Mouse (Mus musculus) limb, embryonic 12.5 days (tissue): ENCODE measurements at regions not wholly inside any gene's neighbourhood (a gene's known extent, or its start where the extent isn't known, plus 50 kb on each side); places are given as distances from the start of the nearest gene placed in this dataset.

Experiments used
- ATAC-seq: fragments of 200-750 bp; cut with Nextera tagmentation; 2 replicates; pipeline ENCODE4 v1.8.0; 2017; ENCODE audit warnings: low read depth, moderate TSS enrichment; ENCODE audit not compliant: insufficient number of reproducible peaks, insufficient read depth, low FRiP score, low TSS enrichment
- H3K27ac ChIP-seq: fragments of 300-500 bp; sonication (generic); 2 replicates; pipeline ENCODE4 v1.5.1; 2016; ENCODE audit warnings: mild to moderate bottlenecking, moderate library complexity
- H3K27me3 ChIP-seq: fragments of 300-500 bp; sonication (generic); 2 replicates; pipeline ENCODE4 v1.6.1; 2016; ENCODE audit warnings: mild to moderate bottlenecking, moderate library complexity
- H3K36me3 ChIP-seq: fragments of 300-500 bp; sonication (generic); 2 replicates; pipeline ENCODE4 v1.6.1; 2016; ENCODE audit warnings: mild to moderate bottlenecking, moderate library complexity
- H3K4me1 ChIP-seq: fragments of 300-500 bp; sonication (generic); replicated peaks from 2 replicates; pipeline ENCODE4 v1.6.1; 2016
- H3K4me2 ChIP-seq: fragments of 300-500 bp; sonication (generic); 2 replicates; pipeline ENCODE4 v1.6.1; 2016; ENCODE audit warnings: mild to moderate bottlenecking, moderate library complexity
- H3K4me3 ChIP-seq: fragments of 300-500 bp; sonication (generic); replicated peaks from 2 replicates; pipeline ENCODE4 v1.5.1; 2016; ENCODE audit warnings: mild to moderate bottlenecking
- H3K9ac ChIP-seq: fragments of 300-500 bp; sonication (generic); replicated peaks from 2 replicates; pipeline ENCODE4 v1.6.1; 2016; ENCODE audit warnings: mild to moderate bottlenecking, moderate library complexity
- H3K9me3 ChIP-seq: fragments of 300-500 bp; sonication (generic); 2 replicates; pipeline ENCODE4 v1.6.1; 2016; ENCODE audit warnings: mild to moderate bottlenecking, moderate library complexity
- WGBS: fragments of 180-500 bp; shearing (Covaris S2); methylation state at CpG from one replicate; pipeline ENCODE4 v1.1.7; 2016; 5-methylcytosine and 5-hydroxymethylcytosine counted together

- Histone ChIP-seq H3K27ac (no peak overlapping the region), H3K4me3 (no peak overlapping the region), H3K9ac (no peak overlapping the region), H3K9me3 (0 out of 2 replicates have a peak, but pooled peaks cover 2% of the 10 kb centered on the region), H3K27me3 (no peaks in the 10 kb centered on the region), H3K36me3 (no peaks in the 10 kb centered on the region), H3K4me1 (0 out of 2 replicates have a peak, but pooled peaks cover 5% of the 10 kb centered on the region), H3K4me2 (no peak overlapping the region)
- 91% methylated on average over 6 of the region's 6 CpGs for WGBS
- ATAC-seq, result no peak
Observed at GRCm38 (mm10) chr15:96845221-96845620, 145.7 kb upstream of the Slc38a2 start.

- WGBS, result 64% methylated on average over 4 of the region's 4 CpGs
- Histone ChIP-seq H3K9ac (no peak overlapping the region), H3K9me3 (0 out of 2 replicates have a peak, but pooled peaks cover 2% of the 10 kb centered on the region), H3K27me3 (no peaks in the 10 kb centered on the region), H3K4me1 (0 out of 2 replicates have a peak, but pooled peaks cover 5% of the 10 kb centered on the region), H3K4me2 (no peak overlapping the region), H3K27ac (no peak overlapping the region), H3K4me3 (no peak overlapping the region), H3K36me3 (no peaks in the 10 kb centered on the region)
- no peak for ATAC-seq
Observed at GRCm38 (mm10) chr15:96844290-96844689, 144.8 kb upstream of the Slc38a2 start.

- H3K4me1 ChIP-seq, result 0 out of 2 replicates have a peak, but pooled peaks cover 5% of the 10 kb centered on the region
- no peaks in the 10 kb centered on the region for H3K27me3 ChIP-seq
- no peak overlapping the region for H3K4me2 ChIP-seq
- H3K36me3 ChIP-seq, result no peaks in the 10 kb centered on the region
- 0 out of 2 replicates have a peak, but pooled peaks cover 2% of the 10 kb centered on the region for H3K9me3 ChIP-seq
- H3K4me3 ChIP-seq, result no peak overlapping the region
- 81% methylated on average over 7 of the region's 7 CpGs for WGBS
- no peak overlapping the region for H3K9ac ChIP-seq
- H3K27ac ChIP-seq, result no peak overlapping the region
- ATAC-seq, result no peak
Observed at GRCm38 (mm10) chr15:96843589-96843988, 144.1 kb upstream of the Slc38a2 start.

- no peak overlapping the region for H3K4me3 ChIP-seq
Observed at GRCm38 (mm10) chr15:96842881-96843280, 143.4 kb upstream of the Slc38a2 start.

GRCm38 (mm10) chr15:96836670-96837069 is 137.1 kb upstream of the Slc38a2 start:
- no peak overlapping the region for H3K4me2 ChIP-seq
- no peaks in the 10 kb centered on the region for H3K9me3 ChIP-seq
- H3K27me3 ChIP-seq, result no peaks in the 10 kb centered on the region
- H3K27ac ChIP-seq, result no peak overlapping the region
- no peak overlapping the region for H3K9ac ChIP-seq
- no peaks in the 10 kb centered on the region for H3K36me3 ChIP-seq
- ATAC-seq, result no peak
- 95% methylated on average over 3 of the region's 3 CpGs for WGBS
- H3K4me3 ChIP-seq, result no peak overlapping the region
- 0 out of 2 replicates have a peak, but pooled peaks cover 5% of the 10 kb centered on the region for H3K4me1 ChIP-seq

More at GRCm38 (mm10) chr15:96842881-96843280, 143.4 kb upstream of the Slc38a2 start:
- H3K36me3 ChIP-seq, result no peaks in the 10 kb centered on the region
- 0 out of 2 replicates have a peak, but pooled peaks cover 2% of the 10 kb centered on the region for H3K9me3 ChIP-seq
- H3K27ac ChIP-seq, result no peak overlapping the region
- ATAC-seq, result no peak
- no peak overlapping the region for H3K4me2 ChIP-seq
- H3K4me1 ChIP-seq, result 0 out of 2 replicates have a peak, but pooled peaks cover 5% of the 10 kb centered on the region
- H3K9ac ChIP-seq, result no peak overlapping the region
- 90% methylated on average over 3 of the region's 3 CpGs for WGBS
- H3K27me3 ChIP-seq, result no peaks in the 10 kb centered on the region

GRCm38 (mm10) chr15:96834862-96835261 is 135.3 kb upstream of the Slc38a2 start:
- no peak for ATAC-seq

GRCm38 (mm10) chr15:96834162-96834843 is 134.8 kb upstream of the Slc38a2 start:
- no peak overlapping the region for H3K4me2 ChIP-seq
- no peaks in the 10 kb centered on the region for H3K27me3 ChIP-seq
- H3K9ac ChIP-seq, result no peak overlapping the region
- H3K4me3 ChIP-seq, result no peak overlapping the region
- ATAC-seq, result no peak
- WGBS, result 79% methylated on average over 10 of the region's 10 CpGs
- no peak overlapping the region for H3K27ac ChIP-seq
- H3K36me3 ChIP-seq, result no peaks in the 10 kb centered on the region
- no peaks in the 10 kb centered on the region for H3K4me1 ChIP-seq
- no peaks in the 10 kb centered on the region for H3K9me3 ChIP-seq

More at GRCm38 (mm10) chr15:96834862-96835261, 135.3 kb upstream of the Slc38a2 start:
- no peak overlapping the region for H3K9ac ChIP-seq
- no peaks in the 10 kb centered on the region for H3K4me1 ChIP-seq
- H3K36me3 ChIP-seq, result no peaks in the 10 kb centered on the region
- H3K9me3 ChIP-seq, result no peaks in the 10 kb centered on the region
- H3K27me3 ChIP-seq, result no peaks in the 10 kb centered on the region
- H3K4me2 ChIP-seq, result no peak overlapping the region
- no peak overlapping the region for H3K27ac ChIP-seq
- WGBS, result 50% methylated on average over 9 of the region's 9 CpGs
- no peak overlapping the region for H3K4me3 ChIP-seq

GRCm38 (mm10) chr15:96832389-96832788 is 132.9 kb upstream of the Slc38a2 start:
- Histone ChIP-seq H3K36me3 (no peaks in the 10 kb centered on the region), H3K4me2 (no peak overlapping the region), H3K27me3 (no peaks in the 10 kb centered on the region), H3K4me3 (no peak overlapping the region), H3K4me1 (no peaks in the 10 kb centered on the region), H3K9me3 (no peaks in the 10 kb centered on the region), H3K9ac (no peak overlapping the region), H3K27ac (no peak overlapping the region)
- ATAC-seq, result no peak
- 87% methylated on average over 10 of the region's 10 CpGs for WGBS

GRCm38 (mm10) chr15:96831256-96831655 is 131.7 kb upstream of the Slc38a2 start:
- no peak overlapping the region for H3K9ac ChIP-seq
- H3K9me3 ChIP-seq, result no peaks in the 10 kb centered on the region
- H3K4me2 ChIP-seq, result no peak overlapping the region
- H3K4me1 ChIP-seq, result no peaks in the 10 kb centered on the region
- no peaks in the 10 kb centered on the region for H3K27me3 ChIP-seq
- no peaks in the 10 kb centered on the region for H3K36me3 ChIP-seq
- H3K4me3 ChIP-seq, result no peak overlapping the region
- ATAC-seq, result no peak
- H3K27ac ChIP-seq, result no peak overlapping the region
- 91% methylated on average over 10 of the region's 10 CpGs for WGBS

GRCm38 (mm10) chr15:96830578-96830977 is 131.0 kb upstream of the Slc38a2 start:
- H3K27me3 ChIP-seq, result no peaks in the 10 kb centered on the region
- WGBS, result 92% methylated on average over 11 of the region's 11 CpGs
- no peak overlapping the region for H3K9ac ChIP-seq
- no peaks in the 10 kb centered on the region for H3K4me1 ChIP-seq
- H3K4me2 ChIP-seq, result no peak overlapping the region
- H3K27ac ChIP-seq, result no peak overlapping the region
- H3K4me3 ChIP-seq, result no peak overlapping the region
- ATAC-seq, result no peak
- no peaks in the 10 kb centered on the region for H3K9me3 ChIP-seq
- H3K36me3 ChIP-seq, result no peaks in the 10 kb centered on the region

GRCm38 (mm10) chr15:96829941-96830340 is 130.4 kb upstream of the Slc38a2 start:
- Histone ChIP-seq H3K4me2 (no peak overlapping the region), H3K4me1 (no peaks in the 10 kb centered on the region), H3K9me3 (no peaks in the 10 kb centered on the region), H3K27me3 (no peaks in the 10 kb centered on the region), H3K9ac (no peak overlapping the region), H3K27ac (no peak overlapping the region), H3K4me3 (no peak overlapping the region), H3K36me3 (no peaks in the 10 kb centered on the region)
- ATAC-seq, result no peak
- 94% methylated on average over 12 of the region's 12 CpGs for WGBS

- H3K9ac ChIP-seq, result no peak overlapping the region
- no peaks in the 10 kb centered on the region for H3K9me3 ChIP-seq
- WGBS, result 79% methylated on average over 8 of the region's 8 CpGs
- H3K27ac ChIP-seq, result no peak overlapping the region
- H3K36me3 ChIP-seq, result no peaks in the 10 kb centered on the region
- no peaks in the 10 kb centered on the region for H3K4me1 ChIP-seq
- H3K4me3 ChIP-seq, result no peak overlapping the region
- no peaks in the 10 kb centered on the region for H3K27me3 ChIP-seq
- no peak; the same call in 1 of the 2 replicates for ATAC-seq
- no peak overlapping the region for H3K4me2 ChIP-seq
Observed at GRCm38 (mm10) chr15:96828681-96829080, 129.2 kb upstream of the Slc38a2 start.
